Mouse (Mus musculus) neutrophil, adult 5-6 weeks (primary cell): Measurements from ENCODE around the gene Vmn1r188. TPM values are rescaled to one million over a fixed set of nuclear protein-coding genes. Genes with fewer than 3 reads are reported as not detected.
"Not testable (repeated sequence)": the region's sequence is repeated elsewhere in the genome, so short reads cannot be mapped to it uniquely, and the experiment has no call there.

Experiments used
- ATAC-seq: fragments of 151-379, 151-347 bp; 2 replicates; pipeline ENCODE4 v1.8.0; 2017; ENCODE audit warnings: mild to moderate bottlenecking, moderate TSS enrichment; ENCODE audit not compliant: insufficient number of reproducible peaks, poor library complexity, low FRiP score, severe bottlenecking; ENCODE audit errors: extremely low read depth
- total RNA-seq: library from RNA; stranded (forward); fragments of 200-1000 nt; gene quantifications from 2 replicates; pipeline ENCODE4 v1.2.3, GENCODE M21; 2017

Gene Vmn1r188
- total RNA-seq, 1 experiment from 2014 or later: not detected

DNA sequence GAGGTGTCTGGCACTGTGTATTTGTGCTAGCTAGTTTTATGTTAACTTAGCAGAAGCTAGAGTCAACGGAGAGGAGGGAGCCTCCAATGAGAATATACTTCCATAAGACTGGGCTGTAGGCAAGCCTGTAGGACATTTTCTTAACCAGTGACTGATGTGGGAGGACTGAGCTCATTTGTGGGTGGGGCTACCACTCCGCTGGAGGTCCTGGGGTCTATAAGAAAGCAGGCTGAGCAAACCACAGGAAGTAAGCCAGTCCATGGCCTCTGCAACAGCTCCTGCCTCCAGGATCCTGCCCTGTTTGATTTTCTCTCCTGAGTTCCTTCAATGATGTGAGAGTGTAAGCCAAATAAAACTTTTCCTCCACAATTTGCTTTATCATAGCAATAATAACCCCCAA is 38.9 kb upstream of the Vmn1r188 start:
- ATAC-seq: no peak

DNA sequence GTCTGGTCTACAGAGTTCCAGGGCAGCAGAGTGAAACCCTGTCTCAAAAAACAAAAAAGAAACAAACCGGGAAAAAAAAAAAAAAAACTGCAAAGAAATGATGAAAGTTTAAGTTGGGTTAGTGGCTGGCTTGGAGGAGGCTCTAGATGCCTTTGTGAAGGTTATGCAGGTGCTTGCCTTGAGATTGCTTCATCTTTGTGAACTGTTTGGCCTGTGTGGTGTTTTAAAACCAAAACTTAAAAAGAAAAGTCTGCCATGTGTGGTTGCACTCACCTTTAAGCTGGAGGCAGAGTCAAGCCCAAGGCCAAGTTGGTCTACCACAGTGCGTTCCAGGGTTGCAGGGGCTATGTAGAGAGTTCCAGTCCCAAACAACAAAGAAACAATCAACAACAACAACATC is 35.2 kb upstream of the Vmn1r188 start:
- ATAC-seq: no peak

DNA sequence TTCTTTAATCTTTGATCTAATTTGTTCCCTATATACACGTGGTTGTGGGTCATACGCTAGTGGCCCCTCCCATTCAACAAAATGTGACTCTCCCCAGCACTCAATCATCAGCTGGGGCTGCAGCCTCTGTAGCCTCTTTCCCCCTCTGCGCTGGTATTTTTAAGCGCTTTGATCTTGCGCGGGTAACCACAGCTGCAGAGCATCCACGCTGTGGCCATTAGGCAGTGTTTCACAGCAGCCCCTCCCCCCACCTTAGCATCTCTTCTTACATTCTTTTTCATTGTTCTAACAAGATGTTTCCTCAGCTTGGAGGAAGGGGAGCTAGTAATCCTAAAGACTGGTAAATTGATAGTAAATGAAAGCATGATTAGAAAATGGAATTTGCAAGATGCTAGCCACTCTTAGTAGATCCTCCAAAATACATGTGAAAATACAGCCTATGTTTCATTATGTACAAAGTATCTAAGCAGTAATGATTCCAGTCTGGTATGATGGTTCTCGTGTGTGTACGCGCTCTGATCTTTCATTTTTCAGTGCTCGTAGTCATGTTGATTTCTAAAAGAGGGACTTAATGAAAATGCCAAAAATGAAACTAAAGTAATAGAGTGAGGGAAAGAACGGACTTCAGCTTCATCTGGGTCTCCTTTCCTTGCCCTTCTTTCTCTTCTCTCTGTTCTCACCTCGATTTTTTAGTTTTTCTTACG is 34.4 kb upstream of the Vmn1r188 start:
- peak; percentile 3; the same call in 1 of the 2 replicates for ATAC-seq

DNA sequence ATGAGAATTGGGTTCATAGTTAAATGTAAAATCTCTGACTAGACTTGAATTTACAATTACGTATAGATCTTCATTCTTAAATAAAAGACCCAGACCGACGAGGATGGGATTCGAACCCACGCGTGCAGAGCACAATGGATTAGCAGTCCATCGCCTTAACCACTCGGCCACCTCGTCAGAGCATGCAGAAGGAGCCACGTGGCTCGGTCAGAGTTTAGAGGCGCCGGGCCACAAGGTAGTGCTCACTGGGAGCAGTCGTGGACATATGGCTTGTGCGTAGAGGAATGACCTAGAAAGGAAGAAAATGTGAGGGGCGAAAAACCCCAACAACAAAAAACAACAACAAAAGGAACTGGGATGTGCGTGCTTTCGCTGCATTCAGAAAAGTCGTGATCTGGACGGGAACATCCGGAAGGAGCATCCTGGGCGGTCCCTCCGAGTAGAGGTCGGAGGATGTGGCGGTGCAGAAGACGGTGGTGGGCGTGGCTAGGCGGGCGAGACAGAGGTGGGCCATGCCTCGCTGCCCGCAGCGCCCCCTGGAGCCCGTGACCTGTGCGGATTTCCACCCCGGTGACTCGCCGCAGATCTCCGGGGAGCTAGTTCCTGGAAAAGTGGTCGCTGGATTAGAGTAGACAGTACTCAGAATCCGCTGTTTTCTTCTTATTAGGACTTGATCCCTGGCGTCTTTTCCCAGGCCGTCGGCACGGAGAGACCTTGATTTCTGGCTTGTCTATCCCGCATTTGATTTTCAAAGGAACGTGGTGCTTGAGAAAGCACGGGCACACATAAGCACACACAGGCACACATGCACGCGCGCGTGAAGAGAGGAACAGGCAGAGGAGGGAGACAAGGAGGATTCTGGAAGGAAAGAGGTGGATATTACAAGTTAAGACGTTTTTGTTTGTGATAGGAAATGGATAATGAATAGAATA is 33.4 kb upstream of the Vmn1r188 start:
- ATAC-seq: peak; percentile 89

DNA sequence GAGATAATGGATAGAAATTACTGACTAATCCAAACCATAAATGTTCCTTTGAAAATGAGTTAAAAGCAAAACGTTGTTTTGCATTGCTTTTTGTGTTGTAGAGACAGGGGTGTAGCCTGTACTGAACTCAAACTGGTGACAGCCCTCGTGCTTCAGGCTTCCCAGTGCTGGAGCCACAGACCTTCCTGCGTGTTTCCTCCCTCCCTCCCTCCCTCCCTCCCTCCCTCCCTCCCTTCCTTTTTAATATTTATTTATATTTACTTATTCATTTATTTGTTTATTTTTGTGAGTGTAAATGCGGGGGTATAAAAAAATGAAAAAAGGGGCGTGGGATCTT is 32.7 kb upstream of the Vmn1r188 start:
- no peak for ATAC-seq

DNA sequence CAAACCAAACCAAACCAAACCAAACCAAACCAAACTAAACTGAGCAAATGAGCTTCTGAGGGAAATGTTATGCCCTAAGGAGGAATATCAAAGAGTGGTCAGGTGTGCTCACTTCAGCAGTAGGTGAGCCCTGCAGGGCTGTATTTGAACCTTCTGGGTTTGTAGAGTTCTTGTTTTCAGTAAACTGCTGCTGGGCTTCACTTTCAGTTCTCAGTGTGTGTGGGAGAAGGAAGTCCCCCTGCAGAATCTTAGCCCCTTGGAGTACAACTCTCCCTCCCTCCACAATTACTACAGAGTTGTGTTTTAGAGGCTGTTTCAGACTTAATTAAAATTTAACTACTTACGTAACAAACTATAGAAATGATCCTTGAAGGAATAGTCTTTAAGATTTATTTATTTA is 30.5 kb upstream of the Vmn1r188 start:
- ATAC-seq: no peak

DNA sequence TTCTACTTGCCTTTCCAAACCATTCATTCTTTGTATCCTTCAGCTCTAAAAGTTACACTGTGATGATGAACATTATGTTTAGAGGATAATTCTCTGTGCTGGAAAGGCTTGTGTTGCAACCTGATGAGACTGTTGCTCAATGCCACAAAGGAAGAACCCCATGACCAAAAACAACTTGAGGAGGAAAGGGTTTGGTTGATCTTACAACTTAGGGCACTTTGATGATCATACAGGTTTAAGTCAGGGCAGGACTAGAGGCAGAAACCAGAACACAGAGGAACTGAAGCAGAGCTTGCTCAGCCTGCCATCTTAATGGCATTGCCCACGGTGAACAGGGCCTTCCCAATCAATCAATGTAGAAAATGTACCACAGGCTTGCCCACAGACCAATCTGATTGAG is 22.8 kb upstream of the Vmn1r188 start:
- ATAC-seq: no peak

DNA sequence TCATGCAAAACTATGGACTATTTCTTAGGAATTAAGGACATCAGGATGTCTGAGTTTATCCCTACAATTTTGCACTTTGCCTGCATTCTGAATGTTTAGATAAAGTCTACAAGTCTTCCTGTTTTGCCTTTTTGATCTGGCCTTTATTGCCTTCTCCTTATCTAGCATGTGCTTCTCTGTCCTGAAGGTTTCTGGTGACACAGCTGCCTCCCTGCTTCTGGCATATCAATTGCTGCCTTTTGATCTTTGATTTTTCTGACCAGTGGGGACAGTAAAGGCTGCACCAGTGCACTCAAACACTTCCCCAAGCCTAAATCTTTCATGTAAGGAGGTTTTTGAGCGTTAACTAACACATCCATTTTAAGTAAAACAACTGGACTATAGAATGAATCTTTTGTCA is 20.8 kb upstream of the Vmn1r188 start:
- no peak for ATAC-seq

DNA sequence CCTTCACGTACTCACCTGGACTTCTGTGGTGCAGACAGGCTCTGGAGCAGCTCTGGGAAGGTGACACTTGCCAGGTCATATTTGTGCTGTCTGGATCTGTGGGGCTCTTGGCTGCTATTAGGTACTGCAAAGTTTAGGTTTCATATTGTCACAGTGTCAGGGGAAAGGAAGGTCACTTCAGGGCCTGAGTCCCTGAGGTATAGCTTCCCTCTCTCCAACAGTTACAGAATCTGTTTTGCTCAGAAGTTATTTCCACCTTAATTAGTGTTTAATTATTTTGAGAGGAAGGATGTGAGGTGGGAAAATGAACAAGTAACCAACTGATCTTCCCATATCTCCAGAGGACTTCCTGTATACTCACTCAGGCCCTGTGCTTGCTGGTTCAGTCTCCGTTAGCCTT is 21.5 kb downstream of the Vmn1r188 start, which contains the start of gene Vmn1r189:
Gene Vmn1r189, minus strand, starts transcription at position 101 of the 400 bp plus-strand sequence.
- ATAC-seq: not testable (repeated sequence)

DNA sequence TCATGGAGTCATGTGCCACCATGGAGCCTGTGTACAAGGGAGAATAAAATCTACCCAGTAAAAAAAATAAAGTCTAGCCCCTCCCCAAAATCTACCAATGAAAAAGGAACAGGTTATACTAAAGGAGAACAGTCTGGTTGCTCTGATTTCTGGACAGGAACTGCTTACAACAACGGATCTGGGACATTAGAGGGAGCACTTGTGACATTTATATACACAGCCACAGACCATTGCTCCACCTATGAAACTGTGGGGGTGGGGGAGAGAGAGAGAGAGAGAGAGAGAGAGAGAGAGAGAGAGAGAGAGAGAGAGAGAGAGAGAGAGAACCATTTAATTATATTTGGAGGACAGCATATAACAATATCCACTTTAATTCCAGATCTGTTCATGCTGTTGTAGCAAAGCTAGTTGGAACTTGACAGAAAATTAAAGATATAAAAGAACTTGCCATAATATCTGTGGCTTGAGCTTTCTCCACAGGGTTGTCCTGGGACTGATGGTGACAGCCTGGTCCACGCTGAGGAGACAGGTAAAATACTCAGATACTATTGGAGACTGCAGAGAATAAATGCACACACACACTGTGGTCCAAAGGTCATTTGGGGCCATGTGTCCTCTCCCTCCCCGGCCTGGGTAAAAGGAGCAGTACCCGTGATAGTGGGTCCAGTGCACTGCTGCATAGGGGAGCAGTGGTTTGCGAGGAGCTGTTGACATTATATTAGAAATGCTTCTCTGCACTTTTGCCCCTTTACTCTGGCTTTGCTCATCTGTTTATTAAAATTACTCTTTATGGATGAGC is 52.5 kb downstream of the Vmn1r188 start:
- ATAC-seq: not testable (repeated sequence)

Other genes starting within 250 kb of the Vmn1r188 start
- 0.49 and 2.6 TPM in 2 replicates for gene Zfp184, start 139.3 kb upstream of the Vmn1r188 start, total RNA-seq
- not detected in 2 replicates for gene Pom121l2, start 103.2 kb upstream of the Vmn1r188 start, total RNA-seq
- gene Prss16, start 74.7 kb upstream of the Vmn1r188 start, total RNA-seq: 0.61 and 2.9 TPM in 2 replicates
- gene Hist1h2ah, start 48.9 kb upstream of the Vmn1r188 start, total RNA-seq: 15.1 and 66.2 TPM in 2 replicates
- 11.9 and 12.2 TPM in 2 replicates for gene Hist1h2bk, start 48.6 kb upstream of the Vmn1r188 start, total RNA-seq
- 59.4 and 71.0 TPM in 2 replicates for gene Hist1h4i, start 43.1 kb upstream of the Vmn1r188 start, total RNA-seq
- gene Hist1h2ag, start 41.5 kb upstream of the Vmn1r188 start, total RNA-seq: 24.6 and 26.2 TPM in 2 replicates
- gene Hist1h2bj, start 41.2 kb upstream of the Vmn1r188 start, total RNA-seq: 25.8 and 31.3 TPM in 2 replicates
- gene Vmn1r189, start 21.4 kb downstream of the Vmn1r188 start, total RNA-seq: 0.25 TPM in 1 of 2 replicates, not detected in the other
- gene Vmn1r191, start 99.5 kb downstream of the Vmn1r188 start, total RNA-seq: not detected in 2 replicates
- gene Vmn1r192, start 106.7 kb downstream of the Vmn1r188 start, total RNA-seq: 0.12 TPM in 1 of 2 replicates, not detected in the other
- 0.12 TPM in 1 of 2 replicates, not detected in the other for gene Vmn1r193, start 138.7 kb downstream of the Vmn1r188 start, total RNA-seq
- 0.93 TPM in 1 of 2 replicates, not detected in the other for gene Vmn1r194, start 159.8 kb downstream of the Vmn1r188 start, total RNA-seq
- gene Vmn1r195, start 186.1 kb downstream of the Vmn1r188 start, total RNA-seq: not detected in 2 replicates
- gene Vmn1r196, start 205.5 kb downstream of the Vmn1r188 start, total RNA-seq: not detected in 2 replicates
- gene Vmn1r197, start 240.1 kb downstream of the Vmn1r188 start, total RNA-seq: not detected in 2 replicates